Mouse (Mus musculus) small intestine, adult 2 months (tissue): ENCODE results near the gene Strada.

Experiments
- CTCF ChIP-seq: fragments of 200-500 bp; IDR thresholded peaks from 2 replicates; pipeline ENCODE4 v1.5.1; 2012; ENCODE audit warnings: low read depth, mild to moderate bottlenecking, control low read depth, inconsistent platforms, low read length, moderate library complexity, mixed read lengths; ENCODE audit not compliant: insufficient replicate concordance, insufficient read length; ENCODE audit errors: extremely low read depth
- POLR2A ChIP-seq: fragments of 200-500 bp; IDR thresholded peaks from 2 replicates; pipeline ENCODE4 v1.6.1; 2012; ENCODE audit warnings: low read depth, mild to moderate bottlenecking, control low read depth, inconsistent platforms, low read length, moderate library complexity

- TF ChIP-seq CTCF (peak; percentile 32; the same call in 1 of the 2 replicates), POLR2A (no peak)
Measured at GRCm38 (mm10) chr11:106170807-106171206, 31.2 kb downstream of the Strada start.
